Mouse (Mus musculus) MEL (cell line): ENCODE data around the gene Exosc8. TPM values are rescaled to one million over a fixed set of nuclear protein-coding genes. Genes with fewer than 3 reads are reported as not detected.
A peak's percentile ranks its signal among the peaks of the same experiment; 100 is the strongest.

Experiments used
- DNase-seq: peaks from one replicate; pipeline ENCODE4 v3.0.0; 2011; ENCODE audit warnings: low read depth, low spot score
- H3K27ac ChIP-seq: 2 replicates; pipeline ENCODE4 v1.5.1; 2012; ENCODE audit warnings: low read depth, mild to moderate bottlenecking, control low read depth, low read length, moderate library complexity; ENCODE audit not compliant: control insufficient read depth
- H3K27me3 ChIP-seq, 2 experiments: fragments of 150-350 bp in 1 of 2; sonication (generic) in 1 of 2; 2 replicates each; pipeline ENCODE4 v1.6.1; 2012; ENCODE audit warnings: low read length in 2 of 2, mild to moderate bottlenecking in 2 of 2, improper control_type of control experiment in 1 of 2, moderate library complexity in 1 of 2; ENCODE audit not compliant: insufficient read depth in 2 of 2, control insufficient read depth in 1 of 2
- H3K36me3 ChIP-seq, 2 experiments: 2 replicates each; pipeline ENCODE4 v1.6.1; 2012 to 2014; ENCODE audit warnings: low read length in 2 of 2, improper control_type of control experiment in 1 of 2, inconsistent platforms in 1 of 2, mild to moderate bottlenecking in 1 of 2; ENCODE audit not compliant: insufficient read depth in 2 of 2, control insufficient read depth in 1 of 2
- H3K4me1 ChIP-seq, 2 experiments: fragments of 150-350 bp in 1 of 2; sonication (generic) in 1 of 2; 2 replicates each; pipeline ENCODE4 v1.6.1; 2012; ENCODE audit warnings: low read length in 2 of 2, improper control_type of control experiment in 1 of 2, mild to moderate bottlenecking in 1 of 2; ENCODE audit not compliant: insufficient read depth in 2 of 2, control insufficient read depth in 1 of 2
- H3K4me3 ChIP-seq, 2 experiments: fragments of 150-350 bp in 1 of 2; sonication (generic) in 1 of 2; 2 replicates each; pipeline ENCODE4 v1.5.1; 2012; ENCODE audit warnings: low read depth in 2 of 2, low read length in 2 of 2, mild to moderate bottlenecking in 2 of 2, moderate library complexity in 2 of 2, control low read depth in 1 of 2, improper control_type of control experiment in 1 of 2; ENCODE audit not compliant: control insufficient read depth in 1 of 2, insufficient read depth in 1 of 2
- H3K79me2 ChIP-seq: 2 replicates; pipeline ENCODE4 v1.6.1; 2012; ENCODE audit warnings: mild to moderate bottlenecking, low read length, moderate library complexity; ENCODE audit not compliant: control insufficient read depth, poor library complexity, insufficient read depth
- H3K9ac ChIP-seq: 2 replicates; pipeline ENCODE4 v1.6.1; 2012; ENCODE audit warnings: low read depth, mild to moderate bottlenecking, control low read depth, low read length, moderate library complexity; ENCODE audit not compliant: control insufficient read depth, poor library complexity, severe bottlenecking
- H3K9me3 ChIP-seq: fragments of 150-350 bp; sonication (generic); replicated peaks from 2 replicates; pipeline ENCODE4 v1.6.1; 2012; ENCODE audit warnings: mild to moderate bottlenecking, low read length, improper control_type of control experiment, moderate library complexity; ENCODE audit not compliant: insufficient read depth
- CHD2 ChIP-seq: IDR thresholded peaks from 2 replicates; pipeline ENCODE4 v1.6.1; 2011; ENCODE audit warnings: low read length, improper control_type of control experiment
- CTCF ChIP-seq, 3 experiments: IDR thresholded peaks in 2 of 3; conservative IDR thresholded peaks in 1 of 3; 2 replicates each; pipeline ENCODE4 v1.5.1; 2011 to 2012; ENCODE audit warnings: low read length in 3 of 3, low read depth in 2 of 3, mild to moderate bottlenecking in 2 of 3, improper control_type of control experiment in 1 of 3, inconsistent platforms in 1 of 3, mixed read lengths in 1 of 3, moderate library complexity in 1 of 3; ENCODE audit not compliant: control insufficient read depth in 1 of 3, insufficient read depth in 1 of 3, poor library complexity in 1 of 3, severe bottlenecking in 1 of 3
- E2F4 ChIP-seq: IDR thresholded peaks from 2 replicates; pipeline ENCODE4 v1.6.1; 2011; ENCODE audit warnings: low read depth, low read length, improper control_type of control experiment, borderline replicate concordance
- ETS1 ChIP-seq: IDR thresholded peaks from 2 replicates; pipeline ENCODE4 v1.6.1; 2012; ENCODE audit warnings: low read depth, mild to moderate bottlenecking, inconsistent platforms, low read length, improper control_type of control experiment, moderate library complexity
- GABPA ChIP-seq: IDR thresholded peaks from 2 replicates; pipeline ENCODE4 v1.6.1; 2012; ENCODE audit warnings: low read depth, mild to moderate bottlenecking, inconsistent platforms, low read length, improper control_type of control experiment, moderate library complexity
- HCFC1 ChIP-seq: IDR thresholded peaks from 2 replicates; pipeline ENCODE4 v1.6.1; 2012; ENCODE audit warnings: low read depth, mild to moderate bottlenecking, inconsistent platforms, low read length, improper control_type of control experiment, moderate library complexity
- KAT2A ChIP-seq: conservative IDR thresholded peaks from 2 replicates; pipeline ENCODE4 v1.6.1; 2012; ENCODE audit warnings: low read depth, low read length, improper control_type of control experiment, inconsistent platforms
- MXI1 ChIP-seq: IDR thresholded peaks from 2 replicates; pipeline ENCODE4 v1.6.1; 2011; ENCODE audit warnings: mild to moderate bottlenecking, low read depth, low read length, improper control_type of control experiment
- MYB ChIP-seq: IDR thresholded peaks from 2 replicates; pipeline ENCODE4 v1.6.1; 2011; ENCODE audit warnings: mild to moderate bottlenecking, low read depth, low read length, improper control_type of control experiment
- NELFE ChIP-seq: IDR thresholded peaks from 2 replicates; pipeline ENCODE4 v1.6.1; 2011; ENCODE audit warnings: low read depth, low read length, improper control_type of control experiment
- NRF1 ChIP-seq: IDR thresholded peaks from 2 replicates; pipeline ENCODE4 v1.6.1; 2014; ENCODE audit warnings: low read depth, mild to moderate bottlenecking, inconsistent platforms, low read length, improper control_type of control experiment, moderate library complexity; ENCODE audit not compliant: poor library complexity, insufficient read depth, severe bottlenecking
- POLR2A ChIP-seq, 2 experiments: IDR thresholded peaks; 2 replicates each; pipeline ENCODE4 v1.6.1; 2011 to 2012; ENCODE audit warnings: low read length in 2 of 2, mild to moderate bottlenecking in 2 of 2, control low read depth in 1 of 2, improper control_type of control experiment in 1 of 2, low read depth in 1 of 2, moderate library complexity in 1 of 2; ENCODE audit not compliant: control insufficient read depth in 1 of 2, insufficient read depth in 1 of 2, poor library complexity in 1 of 2
- POLR2AphosphoS2 ChIP-seq: IDR thresholded peaks from 2 replicates; pipeline ENCODE4 v1.6.1; 2011; ENCODE audit warnings: low read length, improper control_type of control experiment
- SIN3A ChIP-seq: IDR thresholded peaks from 2 replicates; pipeline ENCODE4 v1.6.1; 2012; ENCODE audit warnings: low read length, improper control_type of control experiment, inconsistent platforms
- SMC3 ChIP-seq: IDR thresholded peaks from 2 replicates; pipeline ENCODE4 v1.6.1; 2011; ENCODE audit warnings: low read depth, low read length, improper control_type of control experiment
- TBP ChIP-seq: IDR thresholded peaks from 2 replicates; pipeline ENCODE4 v1.8.0; 2011; ENCODE audit warnings: low read depth, low read length, improper control_type of control experiment
- ZNF384 ChIP-seq: IDR thresholded peaks from 2 replicates; pipeline ENCODE4 v1.6.1; 2012; ENCODE audit warnings: low read depth, mild to moderate bottlenecking, inconsistent platforms, low read length, improper control_type of control experiment
- polyA plus RNA-seq, 2 experiments: library from polyadenylated mRNA; stranded (reverse) in 1 of 2; unstranded in 1 of 2; fragments of >175 nt in 1 of 2; fragments of >200 nt in 1 of 2; gene quantifications; 2 replicates each; pipeline versions ENCODE4 v1.2.1 to v1.2.4; 2012; ENCODE audit warnings: low replicate concordance in 2 of 2, low read depth in 1 of 2; ENCODE audit not compliant: insufficient read length in 2 of 2, insufficient read depth in 1 of 2, missing spikeins in 1 of 2
- total RNA-seq: library from RNA; depleted of rRNA; stranded (reverse); fragments of 300-350 nt; gene quantifications from 2 replicates; pipeline ENCODE4 v1.2.3, GENCODE M21; 2012

The Exosc8 gene
- total and polyA plus RNA-seq, 3 experiments = 231 to 361 TPM; not detected in 1

DNA sequence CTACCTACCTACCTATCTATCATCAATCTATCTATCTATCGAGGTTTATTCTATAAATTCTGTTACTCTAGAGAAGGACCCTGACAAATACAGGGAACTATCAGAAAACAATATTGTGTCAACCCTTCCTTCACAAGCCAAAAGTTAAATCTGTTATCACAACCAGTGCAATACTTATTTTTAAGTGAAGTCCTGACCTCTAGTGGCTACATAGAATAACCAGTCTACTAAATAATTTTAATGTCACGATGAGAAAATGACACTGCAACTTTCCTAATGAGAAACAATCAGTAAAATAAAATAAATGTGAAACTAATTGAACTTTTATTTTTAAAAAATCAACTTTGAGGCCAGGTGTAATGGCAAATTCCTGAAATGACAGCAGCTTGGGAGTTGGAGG is 46.1 kb downstream of the Exosc8 start (continued):
- no peak for TF ChIP-seq ZNF384

DNA sequence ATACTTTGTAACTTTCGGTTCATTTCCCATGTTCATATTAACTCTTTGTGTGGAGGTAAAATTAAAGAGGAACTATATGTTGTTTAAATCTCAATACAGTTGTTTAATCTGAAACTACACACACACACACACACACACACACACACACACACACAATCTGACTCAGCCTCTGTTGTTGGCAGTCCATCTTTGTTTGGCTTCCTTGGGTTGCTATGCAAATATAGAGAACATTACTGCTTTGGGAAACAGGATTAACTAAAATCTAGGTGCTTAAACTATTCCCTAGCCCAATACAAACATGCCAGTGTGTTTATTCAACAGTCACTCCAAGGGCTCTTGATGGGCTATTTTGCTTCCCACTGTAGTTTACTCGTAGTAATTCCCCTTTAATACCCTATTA is 47.9 kb downstream of the Exosc8 start:
- Histone ChIP-seq H3K27me3 (no peaks in the 10 kb centered on the region), H3K4me1 (peaks cover 3 to 7% of the 10 kb centered on the region in 2 experiments; a peak in 2 of 4 replicates), H3K9ac (no peak overlapping the region), H3K36me3 (peaks cover 0 to 4% of the 10 kb centered on the region in 2 experiments; a peak in 2 of 4 replicates), H3K27ac (no peak overlapping the region), H3K9me3 (no peaks in the 10 kb centered on the region), H3K79me2 (no peaks in the 10 kb centered on the region; the same call in 1 of the 2 replicates), H3K4me3 (no peak overlapping the region)
- TF ChIP-seq MXI1 = no peak
- TF ChIP-seq SIN3A = no peak
- TF ChIP-seq ETS1 = no peak
- TF ChIP-seq MYB = no peak
- no peak for TF ChIP-seq NELFE
- TF ChIP-seq HCFC1 = no peak
- no peak for TF ChIP-seq E2F4
- TF ChIP-seq POLR2A (IDR thresholded peaks at IDR 0.05; ENCODE audit: control insufficient read depth in 1 of 2, insufficient read depth in 1 of 2, low read depth in 1 of 2, low read length in 2 of 2, poor library complexity in 1 of 2) = no peak
- no peak for TF ChIP-seq NRF1
- no peak for TF ChIP-seq CHD2
- no peak for TF ChIP-seq GABPA
- no peak for DNase-seq

DNA sequence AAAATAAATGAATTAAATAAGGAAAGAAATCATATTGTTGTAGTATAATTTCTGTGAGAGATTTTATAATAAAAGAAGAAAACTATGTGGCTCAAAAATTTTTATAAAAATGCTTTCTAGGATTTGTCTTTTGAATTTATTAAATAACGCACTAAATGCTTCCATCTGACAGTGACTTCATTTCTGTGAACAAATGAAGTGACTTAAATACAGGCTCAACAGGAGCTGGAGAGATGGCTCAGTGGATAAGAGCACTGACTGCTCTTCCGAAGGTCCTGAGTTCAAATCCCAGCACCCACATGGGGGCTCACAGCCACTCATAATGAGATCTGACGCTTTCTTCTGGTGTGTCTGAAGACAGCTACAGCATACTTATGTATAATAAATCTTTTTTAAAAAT is 50.0 kb downstream of the Exosc8 start:
- Histone ChIP-seq H3K9ac (no peak overlapping the region), H3K4me1 (peaks cover 0 to 4% of the 10 kb centered on the region in 2 experiments; a peak in 1 of 4 replicates), H3K9me3 (no peaks in the 10 kb centered on the region), H3K36me3 (no peaks in the 10 kb centered on the region; a peak in 1 of 4 replicates), H3K4me3 (no peak overlapping the region), H3K27ac (no peak overlapping the region), H3K27me3 (no peaks in the 10 kb centered on the region), H3K79me2 (no peaks in the 10 kb centered on the region)
- no peak for DNase-seq
- TF ChIP-seq POLR2AphosphoS2 = no peak
- no peak for TF ChIP-seq CTCF (IDR thresholded peaks at IDR 0.05 in 2 of 3, conservative IDR thresholded peaks at IDR 0.05 in 1 of 3; ENCODE audit: control insufficient read depth in 1 of 3, insufficient read depth in 1 of 3, low read depth in 2 of 3, low read length in 3 of 3, poor library complexity in 1 of 3, severe bottlenecking in 1 of 3)
- TF ChIP-seq TBP = peak; percentile 65
- TF ChIP-seq KAT2A = no peak
- TF ChIP-seq SMC3 = no peak
